Mouse (Mus musculus): Measurements from ENCODE around the gene Bglap3. TPM values are rescaled to one million over a fixed set of nuclear protein-coding genes. Genes with fewer than 3 reads are reported as not detected.

Bglap3 gene
- polyA plus RNA-seq (2012; rRNA removed) = 0.35 and 0.79 TPM in 2 replicates

GRCm38 (mm10) chr3:88372643-88373042 lies at the start of gene Bglap3:
TSS of gene Bglap3 (minus strand) at chr3:88372743.

GRCm38 (mm10) chr3:88409741-88410644 lies 37.5 kb upstream of the Bglap3 start, which contains the start of gene Pmf1:
TSS of gene Pmf1 (minus strand) at chr3:88410331.

GRCm38 (mm10) chr3:88384364-88384763 lies 11.8 kb upstream of the Bglap3 start, which contains the start of gene Bglap:
TSS of gene Bglap (minus strand) at chr3:88384464.

GRCm38 (mm10) chr3:88378599-88378998 lies 6.1 kb upstream of the Bglap3 start, which contains the start of gene Bglap2:
TSS of gene Bglap2 (minus strand) at chr3:88378699.

GRCm38 (mm10) chr3:88364337-88364736 lies 8.2 kb downstream of the Bglap3 start, which contains the start of gene Paqr6:
TSS of gene Paqr6 (plus strand) at chr3:88364584.

GRCm38 (mm10) chr3:88336058-88337013 lies 36.2 kb downstream of the Bglap3 start, which contains the start of the genes Tmem79 and Smg5:
TSS of gene Tmem79 (minus strand) at chr3:88336148.
TSS of gene Smg5 (plus strand) at chr3:88336260.

GRCm38 (mm10) chr3:88324951-88325405 lies 47.6 kb downstream of the Bglap3 start, which contains the start of gene Glmp:
TSS of gene Glmp (plus strand) at chr3:88325023.

Other genes with a start within 250 kb of the Bglap3 start
- gene Mef2d, start 230.4 kb downstream of the Bglap3 start, polyA plus RNA-seq (2012; rRNA removed) = 9.0 and 11.5 TPM in 2 replicates
- 1.5 and 1.9 TPM in 2 replicates for gene Rhbg, start 118.0 kb downstream of the Bglap3 start, polyA plus RNA-seq (2012; rRNA removed)
- 0.08 TPM in 1 of 2 replicates, not detected in the other for gene Gm38392, start 85.5 kb downstream of the Bglap3 start, polyA plus RNA-seq (2012; rRNA removed)
- gene Tsacc, start 75.7 kb downstream of the Bglap3 start, polyA plus RNA-seq (2012; rRNA removed) = 2.2 and 2.4 TPM in 2 replicates
- gene Cct3, start 75.6 kb downstream of the Bglap3 start, polyA plus RNA-seq (2012; rRNA removed) = 116 and 118 TPM in 2 replicates
- gene Glmp, start 47.7 kb downstream of the Bglap3 start, polyA plus RNA-seq (2012; rRNA removed) = 43.8 and 50.1 TPM in 2 replicates
- gene Tmem79, start 36.6 kb downstream of the Bglap3 start, polyA plus RNA-seq (2012; rRNA removed) = 0.58 and 0.64 TPM in 2 replicates
- 22.9 and 25.4 TPM in 2 replicates for gene Smg5, start 36.5 kb downstream of the Bglap3 start, polyA plus RNA-seq (2012; rRNA removed)
- gene Paqr6, start 8.2 kb downstream of the Bglap3 start, polyA plus RNA-seq (2012; rRNA removed) = 2.5 and 3.6 TPM in 2 replicates
- not detected in 2 replicates for gene Bglap2, start 6.0 kb upstream of the Bglap3 start, polyA plus RNA-seq (2012; rRNA removed)
- 0.16 TPM in 1 of 2 replicates, not detected in the other for gene Bglap, start 11.7 kb upstream of the Bglap3 start, polyA plus RNA-seq (2012; rRNA removed)
- gene Pmf1, start 37.6 kb upstream of the Bglap3 start, polyA plus RNA-seq (2012; rRNA removed) = 38.9 and 40.2 TPM in 2 replicates
- gene Slc25a44, start 52.4 kb upstream of the Bglap3 start, polyA plus RNA-seq (2012; rRNA removed) = 11.4 and 12.7 TPM in 2 replicates
- gene Sema4a, start 88.4 kb upstream of the Bglap3 start, polyA plus RNA-seq (2012; rRNA removed) = 30.0 and 30.8 TPM in 2 replicates
- 37.0 and 37.6 TPM in 2 replicates for gene Lmna, start 137.2 kb upstream of the Bglap3 start, polyA plus RNA-seq (2012; rRNA removed)
- gene Mex3a, start 159.7 kb upstream of the Bglap3 start, polyA plus RNA-seq (2012; rRNA removed) = 0.77 and 0.82 TPM in 2 replicates
- gene Rab25, start 175.6 kb upstream of the Bglap3 start, polyA plus RNA-seq (2012; rRNA removed) = 0.31 and 0.47 TPM in 2 replicates
- gene Lamtor2, start 180.3 kb upstream of the Bglap3 start, polyA plus RNA-seq (2012; rRNA removed) = 90.5 and 102 TPM in 2 replicates
- 22.9 and 26.9 TPM in 2 replicates for gene Ubqln4, start 181.0 kb upstream of the Bglap3 start, polyA plus RNA-seq (2012; rRNA removed)
- 240 and 254 TPM in 2 replicates for gene Ssr2, start 203.1 kb upstream of the Bglap3 start, polyA plus RNA-seq (2012; rRNA removed)
- gene Arhgef2, start 233.2 kb upstream of the Bglap3 start, polyA plus RNA-seq (2012; rRNA removed) = 9.6 and 11.4 TPM in 2 replicates

All from liver, embryonic 18 days (tissue).